Mouse (Mus musculus) adrenal gland, postnatal 14 days (tissue): ENCODE measurements at regions not wholly inside any gene's neighbourhood (a gene's known extent, or its start where the extent isn't known, plus 50 kb on each side); places are given as distances from the start of the nearest gene placed in this dataset.

Source experiments
- DNase-seq: peaks from one replicate; pipeline ENCODE4 v3.0.0; 2021; ENCODE audit warnings: mixed read lengths

- DNase-seq: no peak
These were observed 279.6 kb downstream of the Maf start for GRCm38 (mm10) chr8:115428022-115428421.

DNA sequence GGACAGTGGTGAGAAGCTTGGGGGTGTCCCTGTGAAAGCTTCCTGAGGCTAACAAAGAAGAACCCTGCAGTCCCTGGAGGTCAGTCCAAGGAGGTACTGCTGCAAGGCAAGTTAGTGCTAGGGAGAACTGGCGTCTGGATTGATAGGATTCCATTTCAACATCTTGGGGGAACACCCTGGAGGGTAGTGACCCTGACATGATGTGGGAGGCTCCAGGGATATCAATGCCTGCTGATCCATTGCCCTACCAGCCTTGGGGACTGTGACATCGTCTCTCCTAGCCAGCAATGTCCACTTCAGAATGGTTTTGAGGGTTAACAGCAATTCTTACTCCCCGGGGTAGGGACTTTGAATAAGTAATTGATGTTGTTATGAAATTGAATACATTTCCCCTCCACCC lies 280.1 kb downstream of the Maf start:
- DNase-seq: peak; percentile 52

GRCm38 (mm10) chr8:115426543-115426942 lies 281.1 kb downstream of the Maf start:
- no peak for DNase-seq

DNA sequence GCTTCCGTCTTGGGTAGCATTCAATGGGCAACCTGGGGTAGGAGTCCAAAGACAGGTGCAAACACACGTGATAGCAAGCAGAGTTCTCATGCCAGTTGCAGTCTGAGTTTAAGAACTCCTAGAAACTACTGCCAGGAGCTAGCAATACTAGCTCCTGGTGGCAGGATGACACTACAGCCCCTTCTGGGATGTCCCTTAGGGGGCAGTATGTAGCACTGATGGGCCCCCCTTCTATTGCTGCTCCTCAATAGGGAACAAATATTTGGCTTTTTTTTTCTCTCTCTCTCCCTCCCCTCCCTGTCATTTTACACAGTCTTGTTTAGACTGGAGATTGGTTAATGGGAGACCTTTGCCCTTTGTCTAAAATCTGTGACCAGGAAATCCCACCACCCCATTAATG lies 282.2 kb downstream of the Maf start:
- DNase-seq: no peak

DNA sequence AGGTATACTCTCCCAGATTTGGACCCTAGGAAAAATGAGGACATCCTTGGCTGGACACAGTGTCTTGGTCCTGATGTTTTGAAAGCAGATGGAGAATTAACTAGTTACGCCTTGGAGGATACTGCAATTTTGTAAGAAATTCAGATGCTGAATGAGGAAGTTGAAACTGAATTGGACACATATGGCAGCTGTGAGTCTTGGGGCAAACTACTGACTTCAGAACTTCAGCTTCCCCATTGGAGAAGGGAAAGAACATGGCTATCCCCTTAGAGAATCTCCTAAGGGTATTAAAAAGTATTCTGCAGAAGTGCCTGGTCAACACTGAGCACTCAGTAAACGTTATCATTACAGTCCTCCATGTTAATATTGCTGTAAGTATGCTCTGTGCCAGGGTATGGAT lies 283.9 kb downstream of the Maf start:
- no peak for DNase-seq

- DNase-seq: peak; percentile 56
These were observed 284.5 kb downstream of the Maf start for GRCm38 (mm10) chr8:115423056-115423455.

- no peak for DNase-seq
These were observed 287.1 kb downstream of the Maf start for GRCm38 (mm10) chr8:115420536-115420935.

DNA sequence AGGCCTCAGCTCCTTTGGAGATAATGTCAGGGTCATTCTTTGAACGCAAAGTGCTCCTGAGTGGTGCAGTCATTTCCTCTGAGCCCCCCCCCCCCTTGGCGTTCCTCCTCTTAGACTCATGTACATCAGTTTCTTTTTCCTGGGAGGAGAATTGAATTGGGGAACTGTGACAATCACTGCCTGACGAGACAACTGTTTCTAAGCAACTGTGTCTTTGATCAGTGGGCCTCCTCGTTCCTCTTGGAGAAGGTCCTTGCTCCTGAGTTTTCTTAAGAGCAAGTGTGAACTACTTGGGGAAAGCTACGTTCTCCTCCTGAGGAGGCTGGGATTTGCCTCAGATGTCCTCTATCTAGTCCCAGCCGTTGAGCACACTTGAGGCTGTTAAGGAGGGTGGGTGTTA lies 287.5 kb downstream of the Maf start:
- DNase-seq: no peak

- DNase-seq: no peak
These were observed 289.5 kb downstream of the Maf start for GRCm38 (mm10) chr8:115418056-115418455.

DNA sequence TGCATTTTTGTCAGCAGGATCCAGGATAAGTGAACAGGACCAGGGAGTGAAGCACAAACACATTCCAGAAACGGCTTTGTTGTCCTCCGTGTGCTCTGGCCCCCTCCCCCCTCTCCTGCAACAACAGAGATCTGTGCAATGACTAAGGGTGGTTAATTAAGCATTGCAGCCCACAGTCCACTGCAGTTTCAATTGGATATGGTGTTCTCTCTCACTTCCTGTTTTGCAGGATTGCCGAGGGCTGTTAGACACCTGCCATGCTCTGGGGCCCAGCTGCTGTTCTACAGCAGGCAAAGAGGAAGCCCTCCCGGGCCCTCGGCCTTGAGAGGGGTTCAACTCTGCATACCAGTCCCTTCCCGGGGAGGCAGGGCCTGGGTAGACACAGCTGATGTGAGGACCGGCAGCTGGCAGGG lies 293.5 kb downstream of the Maf start:
- peak; percentile 59 for DNase-seq

- DNase-seq: no peak
These were observed 295.8 kb downstream of the Maf start for GRCm38 (mm10) chr8:115411756-115412155.

GRCm38 (mm10) chr8:115411061-115411460 lies 296.5 kb downstream of the Maf start:
- no peak for DNase-seq

DNA sequence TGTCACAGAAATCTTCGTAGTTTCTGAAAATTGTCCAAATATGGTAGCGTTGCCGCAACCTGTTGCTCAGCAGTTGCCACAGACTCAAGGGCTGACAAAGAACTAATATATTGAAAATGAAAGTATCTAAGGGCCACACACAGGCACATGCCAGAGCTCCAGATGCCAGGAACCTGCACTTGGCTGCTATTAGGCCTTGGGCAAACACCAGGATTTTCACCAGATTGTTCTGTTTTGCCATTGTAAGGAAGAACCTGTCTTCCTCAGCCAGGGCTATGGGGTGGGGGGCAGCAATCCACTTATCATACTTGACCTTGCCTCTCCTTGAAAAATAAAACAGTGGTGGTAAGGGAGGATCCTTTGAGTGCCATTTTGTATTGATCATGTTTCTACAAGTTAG lies 297.4 kb downstream of the Maf start:
- peak; percentile 36 for DNase-seq

DNA sequence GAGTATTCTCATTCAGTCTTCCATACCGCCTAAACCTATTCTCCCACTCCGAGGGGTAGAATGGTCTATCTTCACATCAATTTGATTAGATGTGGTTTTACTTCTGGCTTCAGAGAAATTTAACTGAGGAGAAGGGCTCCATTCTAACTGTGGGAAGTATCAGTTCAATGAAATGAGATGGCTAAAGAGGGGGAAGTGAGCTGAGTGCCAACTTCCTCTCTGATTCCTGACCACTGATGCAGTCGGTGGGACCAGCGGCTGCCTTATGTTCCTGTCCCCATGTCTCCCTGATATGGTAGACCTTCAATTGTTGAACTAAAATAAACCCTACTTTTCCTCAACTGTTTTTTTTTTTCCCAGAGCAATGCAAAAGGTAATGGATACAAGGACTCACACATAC lies 300.1 kb downstream of the Maf start:
- DNase-seq: no peak

DNA sequence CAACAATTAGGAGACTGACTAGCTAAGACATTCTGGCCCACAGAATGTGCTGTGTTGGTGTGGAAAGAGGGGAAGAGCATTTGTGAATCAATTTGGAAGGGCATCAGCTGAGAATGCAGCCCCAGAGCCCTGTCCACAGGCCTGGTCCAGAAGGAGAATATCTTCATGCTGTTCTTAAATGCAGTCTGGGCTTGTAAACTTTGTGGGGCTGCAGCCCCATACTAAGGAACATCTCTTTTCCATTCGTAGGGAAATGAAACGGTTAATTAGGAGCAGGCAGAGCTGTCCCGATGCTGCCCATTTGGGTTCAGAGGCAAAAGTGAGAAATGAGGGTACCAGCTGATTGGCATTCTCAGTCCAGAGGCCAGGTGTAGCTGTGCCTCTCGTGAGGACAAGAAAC lies 304.0 kb downstream of the Maf start:
- no peak for DNase-seq

DNA sequence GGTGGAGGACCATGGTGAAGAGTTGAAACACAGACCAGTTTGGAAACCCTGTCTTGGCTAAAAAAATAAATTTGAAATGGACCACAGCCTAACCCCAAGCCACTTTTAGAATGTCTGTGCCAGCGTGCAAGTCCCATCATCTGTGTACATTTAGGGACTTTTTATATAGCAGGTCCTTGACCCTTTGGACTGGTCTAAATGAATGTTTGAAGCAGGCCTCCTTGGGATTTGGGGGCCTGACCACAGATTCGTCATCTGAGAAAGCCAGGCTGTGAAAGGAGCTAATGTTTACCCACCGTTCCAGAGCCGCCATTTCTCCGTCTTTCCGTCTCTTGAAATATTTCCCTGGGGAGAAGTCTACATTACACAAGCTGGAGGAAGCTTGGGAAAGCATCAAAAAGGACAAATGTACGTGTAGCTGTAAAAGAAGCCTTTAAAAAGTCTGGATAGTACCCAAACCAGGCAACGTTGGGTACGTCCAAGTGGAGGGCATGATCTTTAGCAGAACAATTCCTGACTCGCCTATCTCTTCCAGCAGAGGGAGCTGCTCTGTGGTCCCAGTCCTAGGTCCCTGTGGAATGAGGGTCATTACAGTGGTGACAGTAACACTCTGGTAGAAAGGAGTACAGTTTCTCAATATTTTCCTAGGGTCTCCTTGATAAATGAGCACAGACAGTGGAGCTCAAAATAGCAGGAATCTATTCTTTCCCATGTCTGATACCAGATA lies 305.0 kb downstream of the Maf start:
- DNase-seq: peak; percentile 76
